Mouse (Mus musculus): ENCODE results near the gene Stk38.
"Not testable (repeated sequence)": the region's sequence is repeated elsewhere in the genome, so short reads cannot be mapped to it uniquely, and the experiment has no call there.

Stk38 gene

GRCm38 (mm10) chr17:29007641-29008325 is at the start of gene Stk38:
TSS of gene Stk38 (minus strand) at chr17:29007995.
- peak; percentile 85 for DNase-seq (ENCODE audit: low spot score)

GRCm38 (mm10) chr17:29057361-29057890 is 49.6 kb upstream of the Stk38 start:
- no peak for DNase-seq (ENCODE audit: low spot score)

GRCm38 (mm10) chr17:29056699-29057151 is 48.9 kb upstream of the Stk38 start:
- DNase-seq (ENCODE audit: low spot score), result no peak

- DNase-seq (ENCODE audit: low spot score), result no peak
Observed at GRCm38 (mm10) chr17:29056207-29056606, 48.4 kb upstream of the Stk38 start.

- no peak for DNase-seq (ENCODE audit: low spot score)
Observed at GRCm38 (mm10) chr17:29055586-29055985, 47.8 kb upstream of the Stk38 start.

- DNase-seq (ENCODE audit: low spot score), result no peak
Observed at GRCm38 (mm10) chr17:29054429-29054828, 46.6 kb upstream of the Stk38 start.

GRCm38 (mm10) chr17:29053841-29054240 is 46.0 kb upstream of the Stk38 start:
- no peak for DNase-seq (ENCODE audit: low spot score)

- no peak for DNase-seq (ENCODE audit: low spot score)
Observed at GRCm38 (mm10) chr17:29053067-29053466, 45.3 kb upstream of the Stk38 start.

GRCm38 (mm10) chr17:29050791-29051190 is 43.0 kb upstream of the Stk38 start:
- no peak for DNase-seq (ENCODE audit: low spot score)

- DNase-seq (ENCODE audit: low spot score), result no peak
Observed at GRCm38 (mm10) chr17:29049923-29050322, 42.1 kb upstream of the Stk38 start.

- DNase-seq (ENCODE audit: low spot score), result no peak
Observed at GRCm38 (mm10) chr17:29049508-29049889, 41.7 kb upstream of the Stk38 start.

- DNase-seq (ENCODE audit: low spot score), result peak; percentile 78
Observed at GRCm38 (mm10) chr17:29048748-29049507, 41.1 kb upstream of the Stk38 start.

- DNase-seq (ENCODE audit: low spot score), result no peak
Observed at GRCm38 (mm10) chr17:29047697-29048514, 40.1 kb upstream of the Stk38 start.

- DNase-seq (ENCODE audit: low spot score), result no peak
Observed at GRCm38 (mm10) chr17:29046863-29047262, 39.1 kb upstream of the Stk38 start.

- DNase-seq (ENCODE audit: low spot score), result no peak
Observed at GRCm38 (mm10) chr17:29045741-29046530, 38.1 kb upstream of the Stk38 start.

GRCm38 (mm10) chr17:29044925-29045319 is 37.1 kb upstream of the Stk38 start:
- DNase-seq (ENCODE audit: low spot score), result no peak

GRCm38 (mm10) chr17:29044146-29044924 is 36.5 kb upstream of the Stk38 start:
- no peak for DNase-seq (ENCODE audit: low spot score)

GRCm38 (mm10) chr17:29043583-29043982 is 35.8 kb upstream of the Stk38 start:
- DNase-seq (ENCODE audit: low spot score), result no peak

GRCm38 (mm10) chr17:29042569-29042968 is 34.8 kb upstream of the Stk38 start:
- DNase-seq (ENCODE audit: low spot score), result no peak

- not testable (repeated sequence) for DNase-seq (ENCODE audit: low spot score)
Observed at GRCm38 (mm10) chr17:29041632-29042031, 33.8 kb upstream of the Stk38 start.

GRCm38 (mm10) chr17:29039351-29039750 is 31.6 kb upstream of the Stk38 start:
- no peak for DNase-seq (ENCODE audit: low spot score)

Data from left cerebral cortex, adult 11 months (tissue).